Mouse (Mus musculus): ENCODE results near the gene Sytl3.
"Not testable (repeated sequence)": the region's sequence is repeated elsewhere in the genome, so short reads cannot be mapped to it uniquely, and the experiment has no call there.

Gene Sytl3

GRCm38 (mm10) chr17:6691596-6691995 lies 32.7 kb downstream of the Sytl3 start:
- DNase-seq (ENCODE audit: low spot score in 2 of 2), result peak; percentile 76 to 93

DNA sequence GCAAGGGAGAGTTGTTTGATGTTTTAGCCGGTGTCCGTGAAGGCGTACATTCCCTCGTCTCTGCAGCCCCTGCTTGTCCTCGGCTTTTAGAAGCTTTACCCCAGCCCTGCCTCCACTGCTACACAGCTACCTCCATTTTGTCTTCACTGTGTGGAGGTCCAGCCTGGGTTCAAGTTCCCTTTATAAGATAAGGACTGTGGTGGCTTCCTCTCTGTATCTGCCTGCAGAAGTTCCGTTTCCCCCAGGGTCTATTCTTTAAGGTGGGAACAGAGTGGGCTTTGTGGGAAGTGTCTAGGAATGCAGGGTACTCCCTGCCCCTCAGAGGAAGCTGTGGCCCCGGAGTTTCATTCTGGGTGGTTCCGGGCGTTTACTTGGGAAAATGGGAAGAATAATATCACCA lies 36.8 kb downstream of the Sytl3 start:
- DNase-seq (ENCODE audit: low spot score in 2 of 2), result peak in 1 of 2 experiments; percentile 63

DNA sequence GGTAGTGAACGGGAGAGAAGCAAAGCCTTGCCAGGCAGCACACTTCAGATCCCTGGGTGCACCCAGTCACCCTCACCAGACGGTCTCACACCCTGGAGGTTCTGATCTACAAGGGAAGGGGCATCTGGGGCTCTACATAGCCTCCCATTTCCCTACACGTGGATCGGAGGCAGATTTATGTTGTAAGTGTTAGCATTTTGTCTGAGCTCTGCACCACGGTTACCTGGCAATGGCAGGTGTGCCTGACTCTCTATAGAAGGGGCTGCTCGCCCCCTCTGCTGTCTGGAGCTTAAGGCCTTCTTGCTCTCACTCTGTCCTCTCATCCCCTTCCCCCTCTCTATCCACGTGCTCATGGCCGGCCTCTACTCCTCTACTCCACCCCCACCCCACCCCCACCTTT lies 37.6 kb downstream of the Sytl3 start:
- peak in 1 of 2 experiments; percentile 63 for DNase-seq (ENCODE audit: low spot score in 2 of 2)

DNA sequence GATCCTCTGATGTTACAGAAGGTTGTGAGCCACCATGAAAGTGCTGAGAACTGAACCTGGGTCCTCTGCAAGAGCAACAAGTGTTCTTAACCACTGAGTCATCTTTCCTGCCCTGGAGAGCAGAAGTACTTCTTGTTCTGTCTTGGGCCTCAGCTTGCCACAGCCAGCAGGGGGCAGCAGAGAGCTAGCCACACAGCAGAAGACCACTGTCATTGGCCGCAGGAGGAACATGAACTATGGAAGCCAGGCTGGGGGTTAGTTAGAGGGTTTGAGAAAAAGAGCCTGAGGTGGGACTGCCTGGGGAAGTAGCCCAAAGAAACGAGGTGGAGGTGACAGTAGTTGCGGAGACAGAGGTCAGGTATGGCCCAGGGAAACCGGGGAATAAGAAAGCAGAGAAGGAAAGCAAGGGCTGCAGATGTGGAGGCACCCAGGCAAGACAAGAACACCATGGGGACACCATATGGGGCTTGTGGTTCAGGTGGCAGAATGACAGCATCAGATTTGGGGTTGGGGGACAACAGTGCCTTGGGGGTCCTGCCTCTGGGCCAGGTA lies 38.4 kb downstream of the Sytl3 start:
- peak in 1 of 2 experiments; percentile 58 for DNase-seq (ENCODE audit: low spot score in 2 of 2)

GRCm38 (mm10) chr17:6699502-6699901 lies 40.6 kb downstream of the Sytl3 start:
- not testable (repeated sequence) for DNase-seq (ENCODE audit: low spot score in 2 of 2)

DNA sequence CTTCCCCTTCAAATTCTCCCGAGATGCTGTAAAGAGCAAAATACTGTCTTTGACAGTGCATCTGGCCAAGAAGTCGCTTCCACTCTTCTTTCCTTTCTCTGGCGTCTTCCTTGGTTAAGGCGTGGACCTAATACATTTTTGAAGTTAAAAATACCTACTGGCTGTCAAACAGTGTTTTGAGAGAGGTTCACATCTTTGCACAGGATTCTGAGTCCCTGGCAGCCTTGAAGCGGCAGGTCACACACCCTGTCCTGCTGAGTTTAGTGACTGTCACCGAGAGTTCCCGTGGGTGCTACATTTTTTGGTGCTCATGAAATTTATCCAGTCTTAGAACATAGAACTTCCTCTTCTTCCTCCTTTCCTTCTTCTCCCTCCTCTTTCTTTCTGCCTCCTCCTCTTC lies 41.2 kb downstream of the Sytl3 start:
- DNase-seq (ENCODE audit: low spot score in 2 of 2), result not testable (repeated sequence)

GRCm38 (mm10) chr17:6702625-6703221 lies 43.8 kb downstream of the Sytl3 start:
- DNase-seq (ENCODE audit: low spot score in 2 of 2), result not testable (repeated sequence)

- DNase-seq (ENCODE audit: low spot score in 2 of 2), result not testable (repeated sequence)
Measured at GRCm38 (mm10) chr17:6703381-6704270, 44.7 kb downstream of the Sytl3 start.

DNA sequence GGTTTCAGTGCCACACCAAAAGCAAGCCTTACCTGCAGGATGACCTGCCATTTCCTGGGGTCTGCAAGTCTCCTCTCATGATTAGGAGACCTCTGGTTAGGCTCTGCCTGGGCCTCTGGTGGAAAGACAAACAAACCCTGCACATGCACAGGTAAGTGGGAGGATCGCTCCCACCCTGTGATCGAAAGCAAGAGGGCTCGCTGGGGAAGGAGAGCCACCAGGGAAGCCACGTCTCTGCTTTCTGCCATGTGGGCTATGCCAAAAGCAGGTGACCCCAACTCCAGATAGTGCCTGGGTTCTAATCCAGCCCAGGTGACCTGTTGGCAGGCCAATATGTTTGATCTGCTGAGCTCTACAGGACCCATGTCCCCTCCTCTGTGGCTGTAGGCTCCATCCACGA lies 47.6 kb downstream of the Sytl3 start:
- not testable (repeated sequence) for DNase-seq (ENCODE audit: low spot score in 2 of 2)

- peak in 1 of 2 experiments; percentile 69 for DNase-seq (ENCODE audit: low spot score in 2 of 2)
Measured at GRCm38 (mm10) chr17:6707422-6707821, 48.5 kb downstream of the Sytl3 start.

- not testable (repeated sequence) for DNase-seq (ENCODE audit: low spot score in 2 of 2)
Measured at GRCm38 (mm10) chr17:6708194-6708593, 49.3 kb downstream of the Sytl3 start.

GRCm38 (mm10) chr17:6713483-6713882 lies 54.6 kb downstream of the Sytl3 start:
- DNase-seq (ENCODE audit: low spot score in 2 of 2), result not testable (repeated sequence)

GRCm38 (mm10) chr17:6713944-6714343 lies 55.1 kb downstream of the Sytl3 start:
- DNase-seq (ENCODE audit: low spot score in 2 of 2), result not testable (repeated sequence)

DNA sequence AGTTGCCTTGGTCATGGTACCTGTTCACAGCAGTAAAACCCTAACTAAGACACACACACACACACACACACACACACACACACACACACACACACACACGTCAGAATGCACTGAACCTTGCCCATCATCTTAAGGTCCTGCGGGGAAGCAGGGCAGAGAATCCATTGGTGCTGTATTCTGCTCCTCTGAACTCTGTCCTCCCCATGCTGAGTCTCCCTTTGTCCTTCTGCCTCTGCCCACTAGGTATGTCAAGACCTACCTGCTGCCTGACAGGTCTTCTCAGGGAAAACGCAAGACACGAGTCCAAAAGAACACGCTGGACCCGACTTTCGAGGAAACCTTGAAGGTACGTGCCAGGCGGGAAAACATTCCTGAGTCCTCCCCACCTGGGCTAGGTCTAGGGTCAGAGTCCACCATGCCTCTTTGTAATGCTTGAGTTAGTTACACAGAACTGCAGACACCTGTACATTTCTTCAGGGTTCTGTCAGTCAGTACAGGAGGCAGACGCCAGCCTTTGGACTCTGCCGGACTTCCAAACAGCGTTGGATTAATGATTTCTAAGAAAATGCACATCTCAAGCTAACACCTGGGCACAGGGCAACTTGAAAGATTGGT lies 69.2 kb downstream of the Sytl3 start:
- no peak for DNase-seq (ENCODE audit: low spot score in 2 of 2)

DNA sequence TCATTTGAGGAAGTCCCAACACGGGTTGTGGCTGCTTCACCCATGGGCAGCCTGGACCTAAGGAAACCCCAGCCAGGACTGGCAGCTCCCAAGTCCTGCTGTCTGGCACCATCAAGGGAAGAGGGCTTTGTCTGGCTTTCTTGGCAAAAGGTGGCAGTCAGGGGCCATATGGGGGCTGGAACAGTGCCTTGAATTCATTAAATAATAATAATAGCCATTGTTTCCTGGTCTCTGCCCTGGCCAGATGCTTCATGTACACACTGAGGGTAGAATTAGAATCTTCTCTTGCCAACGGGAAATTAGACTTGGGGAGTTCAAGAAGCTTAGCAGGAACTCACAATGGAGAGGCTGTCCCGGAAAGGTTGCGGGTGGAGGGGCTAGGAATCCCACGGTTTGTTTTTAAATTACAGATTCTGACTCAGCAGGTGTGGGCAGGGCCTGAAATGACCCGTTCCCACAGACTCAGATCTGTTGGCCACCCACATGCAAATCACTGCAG lies 70.4 kb downstream of the Sytl3 start:
- no peak for DNase-seq (ENCODE audit: low spot score in 2 of 2)

DNA sequence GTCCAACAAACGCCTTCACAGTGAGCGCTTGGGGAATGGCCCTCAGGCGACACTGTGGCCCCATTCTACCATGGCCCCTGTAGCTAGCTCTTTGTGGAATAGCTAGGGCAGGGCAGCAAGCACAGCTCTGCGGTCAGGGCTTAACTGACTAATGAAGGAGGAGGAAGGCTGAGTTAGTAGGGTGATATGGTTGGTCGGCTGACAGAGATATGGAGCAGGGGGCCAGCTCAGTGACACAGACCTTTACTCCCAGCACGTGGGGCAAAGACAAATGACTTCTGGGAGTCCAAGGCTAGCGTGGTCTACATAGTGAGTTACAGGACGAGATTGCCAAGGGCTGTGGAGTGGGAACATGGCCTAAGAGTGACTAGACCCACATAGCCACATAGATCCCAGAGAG lies 72.2 kb downstream of the Sytl3 start:
- DNase-seq (ENCODE audit: low spot score in 2 of 2), result peak in 1 of 2 experiments; percentile 52

DNA sequence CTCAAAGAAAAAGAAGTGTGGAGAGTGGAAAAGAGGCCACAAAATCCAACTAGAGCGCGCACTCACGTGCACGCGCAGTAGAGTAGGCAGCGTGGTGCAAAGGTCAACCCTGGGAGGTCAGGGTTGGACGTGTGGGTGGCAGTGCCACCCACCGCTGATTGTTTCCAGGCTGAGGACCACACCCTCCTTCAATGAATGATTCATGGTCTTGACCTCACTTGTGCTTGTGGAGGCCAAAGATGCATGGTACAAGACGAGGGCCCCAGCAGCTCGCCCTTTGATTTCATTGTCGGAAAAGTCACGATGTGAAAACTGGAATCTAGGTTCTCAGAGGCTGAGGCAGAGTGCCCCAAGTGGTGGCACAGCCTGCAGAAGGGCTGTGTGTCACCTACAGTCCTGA lies 72.7 kb downstream of the Sytl3 start:
- peak in 1 of 2 experiments; percentile 41 for DNase-seq (ENCODE audit: low spot score in 2 of 2)

DNA sequence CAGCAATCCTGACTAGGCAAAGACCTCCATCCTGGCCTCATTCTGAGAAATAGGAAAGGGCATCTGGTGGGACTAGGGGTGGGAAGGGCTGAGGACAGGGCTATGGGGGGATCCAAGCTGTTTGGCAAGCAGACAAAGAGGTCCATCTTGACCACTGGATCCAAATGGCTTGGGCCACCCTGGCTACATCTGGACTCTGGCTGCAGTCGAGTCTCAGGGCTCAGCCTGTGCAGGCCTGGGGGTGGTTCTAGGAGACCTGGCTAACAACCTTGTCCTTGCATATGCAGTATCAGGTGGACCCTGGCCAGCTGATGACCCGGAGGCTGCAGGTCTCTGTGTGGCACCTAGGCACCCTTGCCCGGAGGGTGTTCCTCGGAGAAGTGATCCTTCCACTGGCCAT lies 73.8 kb downstream of the Sytl3 start:
- peak in 1 of 2 experiments; percentile 55 for DNase-seq (ENCODE audit: low spot score in 2 of 2)

DNA sequence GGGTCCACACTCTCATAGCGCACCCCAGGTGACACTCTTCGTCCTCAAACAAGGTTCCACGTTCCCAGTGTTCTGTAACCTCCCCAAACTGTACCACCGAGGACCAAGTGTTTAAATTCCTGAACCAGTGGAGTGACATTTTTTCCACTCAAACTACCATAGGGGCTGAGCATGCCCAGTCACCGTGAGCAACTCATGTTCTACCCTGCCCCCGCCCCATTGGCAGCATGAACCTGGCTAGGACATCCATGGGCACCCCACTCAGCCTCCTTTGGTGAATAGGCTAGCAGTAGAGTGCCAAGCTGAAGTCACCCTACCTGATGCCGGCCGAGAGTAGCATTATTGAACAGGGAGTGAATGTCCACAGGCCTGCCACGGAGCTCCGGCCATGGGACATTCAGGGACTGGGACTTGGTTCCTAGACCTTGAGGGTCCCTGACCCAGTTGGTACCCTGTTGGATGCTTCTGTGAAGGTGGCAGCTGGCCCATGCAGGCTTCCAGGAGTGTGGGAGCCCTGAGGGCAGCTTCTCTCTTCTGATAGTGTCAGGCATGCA lies 74.5 kb downstream of the Sytl3 start:
- peak in 1 of 2 experiments; percentile 55 for DNase-seq (ENCODE audit: low spot score in 2 of 2)

DNA sequence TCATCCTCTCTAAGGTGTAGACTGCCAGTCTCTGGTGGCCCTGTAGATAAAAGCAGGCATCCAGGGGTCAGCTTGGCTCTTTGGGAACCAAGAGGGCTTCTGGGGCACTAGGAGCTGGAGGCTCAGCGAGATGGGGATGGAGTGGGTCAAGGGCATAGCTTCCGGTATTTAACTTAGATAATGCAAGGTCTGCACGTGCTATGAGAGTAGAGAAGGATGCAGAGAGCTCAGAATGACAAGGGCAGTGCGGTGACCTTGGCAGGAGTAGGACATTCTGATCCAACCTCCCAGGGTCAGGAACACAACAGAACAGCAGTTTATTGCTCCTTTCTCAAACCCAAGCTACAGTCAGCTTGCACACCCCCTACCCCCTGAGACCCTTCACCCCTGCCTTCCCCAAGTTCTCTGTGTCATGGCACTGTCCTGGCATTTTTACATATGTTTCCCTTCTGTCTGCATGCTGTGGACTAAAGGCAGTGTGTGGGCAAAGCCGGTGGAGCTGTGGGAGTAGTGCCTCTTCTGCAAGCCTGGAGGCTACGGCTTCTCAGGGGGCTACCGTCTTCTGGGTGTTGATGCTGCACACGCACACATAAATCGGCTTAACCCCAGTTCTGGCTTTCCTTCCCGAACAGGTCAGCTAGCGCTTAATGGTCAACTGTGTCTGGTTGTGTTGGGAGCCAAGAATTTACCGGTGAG lies 76.0 kb downstream of the Sytl3 start:
- peak in 1 of 2 experiments; percentile 51 for DNase-seq (ENCODE audit: low spot score in 2 of 2)
